Mouse (Mus musculus) embryo, embryonic 10.5 days (tissue): Measurements from ENCODE around the gene Pttg1ip.

Experiments used
- DNase-seq: peaks from one replicate; pipeline ENCODE4 v3.0.0-alpha.2; 2015; ENCODE audit warnings: low spot score

Pttg1ip gene

GRCm38 (mm10) chr10:77606855-77607254, 25.3 kb downstream of the Pttg1ip start:
- DNase-seq: no peak

DNA sequence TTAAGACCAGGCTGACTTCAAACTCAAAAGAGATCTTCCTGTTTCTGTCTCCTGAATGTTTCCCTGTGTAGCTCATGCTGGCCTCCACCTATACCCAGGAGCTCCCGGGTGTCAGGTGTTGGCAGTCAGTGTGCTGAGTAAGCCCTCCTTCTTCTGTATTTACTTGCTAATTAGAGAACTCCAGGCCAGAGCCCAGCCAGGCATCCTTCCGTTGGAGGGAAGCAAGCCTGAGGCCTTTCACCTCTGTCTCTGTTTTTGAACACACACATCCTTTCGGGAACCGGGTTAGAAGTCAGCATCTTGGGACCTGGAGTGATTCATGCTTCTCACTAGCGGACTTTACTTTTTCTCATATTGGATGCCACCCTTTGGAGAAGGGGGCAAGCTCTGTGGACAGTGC, 25.9 kb downstream of the Pttg1ip start:
- no peak for DNase-seq

DNA sequence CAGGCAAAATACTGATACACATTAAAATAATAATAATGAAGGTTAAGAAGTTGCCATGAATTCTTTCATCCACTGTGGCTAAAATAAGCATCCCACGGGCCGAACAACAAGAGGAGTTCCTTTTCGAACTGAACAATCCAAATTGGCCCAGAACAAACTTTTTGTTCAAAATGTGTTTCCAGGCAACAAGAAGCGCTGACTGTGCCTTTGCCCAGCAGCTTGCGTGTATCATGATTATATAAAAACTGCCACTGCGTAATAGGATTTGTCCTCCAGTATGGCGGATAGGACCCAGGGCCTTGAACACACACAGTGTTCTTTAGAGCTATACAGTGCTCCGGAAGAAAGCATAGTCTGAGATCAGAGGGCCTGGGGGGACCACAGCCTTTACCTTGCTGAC, 27.1 kb downstream of the Pttg1ip start:
- no peak for DNase-seq

GRCm38 (mm10) chr10:77610221-77610961, 28.9 kb downstream of the Pttg1ip start:
- no peak for DNase-seq

GRCm38 (mm10) chr10:77613409-77613808, 31.9 kb downstream of the Pttg1ip start:
- no peak for DNase-seq

DNA sequence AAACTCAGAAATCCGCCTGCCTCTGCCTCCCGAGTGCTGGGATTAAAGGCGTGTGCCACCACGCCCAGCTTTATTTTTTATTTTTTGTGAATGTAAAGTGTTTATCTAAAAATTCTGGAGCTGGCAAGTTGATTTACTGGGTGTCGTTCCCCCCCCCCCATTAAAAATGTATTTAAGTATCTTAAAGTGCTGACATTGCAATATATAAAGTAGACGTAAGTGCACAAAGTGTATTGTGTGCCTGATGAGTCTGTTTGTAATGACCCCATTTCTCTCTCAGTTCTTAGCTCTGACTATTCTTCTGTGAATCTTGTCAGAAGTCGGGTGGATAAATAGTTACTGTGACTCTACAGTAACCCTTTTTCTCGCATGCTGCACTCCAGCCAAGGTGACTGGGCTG, 34.1 kb downstream of the Pttg1ip start:
- DNase-seq: no peak

- DNase-seq: no peak
These were observed 34.6 kb downstream of the Pttg1ip start for GRCm38 (mm10) chr10:77616166-77616565.

DNA sequence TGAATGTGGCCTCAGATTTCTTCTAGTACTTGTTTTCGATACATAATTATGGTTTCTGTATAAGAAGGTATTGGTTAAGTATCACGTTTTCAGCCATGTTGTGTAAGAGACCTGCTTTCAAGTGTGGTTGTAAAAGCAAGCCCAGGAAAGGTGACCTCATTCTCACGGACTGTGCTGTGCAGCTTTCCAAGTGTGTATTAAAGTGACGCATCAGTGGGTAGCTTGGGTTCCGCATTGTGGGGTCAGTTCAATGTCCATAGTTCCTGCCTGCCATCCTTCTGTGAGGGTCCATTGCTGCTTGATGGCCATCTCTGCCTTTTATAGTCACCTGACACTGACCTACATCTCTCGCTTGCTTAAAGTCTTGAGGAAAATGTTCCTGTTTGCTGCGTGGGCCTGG, 35.4 kb downstream of the Pttg1ip start:
- DNase-seq: no peak

DNA sequence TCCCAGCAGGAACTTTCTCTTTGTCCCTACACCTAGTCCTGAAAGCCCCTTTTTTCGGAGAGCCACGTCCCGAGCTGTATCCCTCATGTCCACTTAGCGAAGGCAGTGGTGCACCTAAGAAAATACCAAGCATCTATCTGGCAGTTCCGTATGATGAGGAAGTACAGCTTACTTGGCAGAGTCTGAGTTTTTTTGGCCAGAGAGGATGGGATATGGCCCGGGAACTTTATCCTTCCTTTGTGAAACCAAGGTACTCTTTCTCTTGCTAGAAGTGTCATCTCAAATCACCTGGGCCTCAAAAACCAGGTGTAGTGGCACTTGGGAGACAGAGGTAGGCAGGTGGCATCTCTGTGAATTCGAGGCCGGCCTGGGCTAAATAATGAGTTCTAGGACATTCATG, 40.0 kb downstream of the Pttg1ip start:
- no peak for DNase-seq

- DNase-seq: peak; percentile 92
These were observed 40.8 kb downstream of the Pttg1ip start, which contains the start of gene Ube2g2 for GRCm38 (mm10) chr10:77622055-77622988. TSS of gene Ube2g2 (plus strand) at chr10:77622275.

DNA sequence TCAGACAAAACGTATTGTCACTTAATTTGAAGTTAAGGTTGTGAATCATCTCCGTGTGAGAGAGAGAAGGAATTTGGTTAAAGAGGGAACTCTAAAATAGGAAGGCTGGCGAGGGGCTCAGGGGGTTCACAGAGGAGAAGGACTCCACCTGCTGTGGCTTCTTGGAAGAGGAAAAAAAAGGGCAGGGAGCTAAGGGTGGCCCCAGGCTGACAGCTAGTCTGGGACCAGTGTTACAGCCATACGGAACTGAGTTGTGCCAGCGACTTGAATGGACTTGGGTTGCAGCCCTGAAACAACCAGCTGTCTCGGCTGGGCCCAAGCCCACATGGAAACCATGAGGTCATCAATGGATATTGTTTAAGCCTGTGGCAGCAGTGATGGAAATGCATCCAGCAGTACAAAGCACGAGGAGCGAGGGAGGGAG, 41.6 kb downstream of the Pttg1ip start:
- DNase-seq: peak; percentile 50

DNA sequence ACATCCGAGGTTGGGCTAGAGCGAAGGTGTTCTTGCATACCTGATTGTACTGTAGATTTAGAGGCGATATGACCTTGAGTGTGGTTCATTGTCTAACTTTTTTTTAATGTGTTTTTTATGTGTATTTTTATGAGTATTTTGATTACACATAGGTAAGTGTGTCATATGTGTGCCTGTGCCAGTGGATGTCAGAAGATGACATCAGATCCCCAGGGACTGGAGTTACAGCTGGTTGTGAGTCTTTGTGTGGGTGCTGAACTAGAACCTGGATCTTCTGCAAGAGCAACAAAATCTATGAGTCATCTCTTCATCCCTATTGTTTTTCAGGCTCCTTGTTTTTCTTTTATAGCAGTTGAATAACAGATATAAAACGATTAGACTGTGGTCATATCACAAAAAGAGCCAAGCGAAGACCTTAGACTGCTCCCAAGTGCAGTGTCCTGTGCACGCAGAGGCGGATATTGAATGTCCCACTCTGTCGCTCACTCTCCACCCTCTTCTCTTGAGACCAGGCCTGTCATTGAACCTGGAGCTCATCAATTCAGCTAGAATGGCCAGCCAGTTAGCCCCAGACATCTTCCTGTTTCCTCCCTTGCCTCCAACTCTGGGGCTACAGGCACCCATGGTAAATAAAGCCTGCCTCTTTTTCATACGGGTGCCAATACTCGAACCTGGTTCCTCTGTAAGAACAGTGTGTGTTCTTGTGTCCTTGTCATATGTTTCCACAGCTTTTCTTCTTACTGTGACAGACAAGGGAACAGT, 42.3 kb downstream of the Pttg1ip start:
- DNase-seq: no peak

DNA sequence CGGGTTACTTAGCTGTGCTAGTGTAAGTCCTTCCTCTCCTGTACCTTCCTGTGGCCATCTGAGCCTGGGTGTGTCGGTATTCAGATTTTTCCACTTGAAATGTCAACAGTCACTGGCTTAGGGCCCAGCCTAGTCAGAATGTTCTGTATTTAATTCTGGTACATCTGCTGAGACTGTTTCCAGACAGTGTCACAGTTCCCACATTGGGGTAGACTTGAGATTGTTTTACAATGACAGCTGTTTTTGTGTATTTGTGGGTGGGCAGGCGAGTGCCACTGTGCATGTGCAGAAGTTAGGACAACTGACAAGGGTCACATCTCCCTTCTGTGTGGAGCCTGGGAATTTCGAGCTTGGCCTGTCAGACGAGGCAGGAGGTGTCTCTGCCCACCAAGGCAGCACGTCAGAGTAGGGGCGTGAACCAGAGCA, 43.1 kb downstream of the Pttg1ip start:
- no peak for DNase-seq

DNA sequence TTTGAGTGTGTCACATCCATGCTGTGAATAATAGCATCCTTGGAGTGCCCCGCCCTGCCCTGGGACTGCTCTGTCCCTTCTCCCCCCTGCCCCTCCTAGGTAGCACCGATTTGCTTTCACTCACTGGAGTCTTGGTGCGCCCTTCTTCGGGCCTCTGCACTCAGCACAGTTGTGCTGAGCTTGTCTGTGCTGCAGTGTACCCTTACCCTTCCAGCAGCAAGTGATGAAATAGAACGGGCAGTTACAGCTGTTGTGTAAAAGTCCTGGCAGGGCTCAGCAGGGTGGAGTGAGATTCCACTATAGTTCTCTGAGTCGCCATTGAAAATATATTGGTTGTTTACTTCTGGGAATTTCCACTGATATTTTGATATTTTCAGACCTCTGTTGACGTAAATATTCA, 44.5 kb downstream of the Pttg1ip start:
- no peak for DNase-seq

GRCm38 (mm10) chr10:77626591-77626990, 45.1 kb downstream of the Pttg1ip start:
- no peak for DNase-seq

DNA sequence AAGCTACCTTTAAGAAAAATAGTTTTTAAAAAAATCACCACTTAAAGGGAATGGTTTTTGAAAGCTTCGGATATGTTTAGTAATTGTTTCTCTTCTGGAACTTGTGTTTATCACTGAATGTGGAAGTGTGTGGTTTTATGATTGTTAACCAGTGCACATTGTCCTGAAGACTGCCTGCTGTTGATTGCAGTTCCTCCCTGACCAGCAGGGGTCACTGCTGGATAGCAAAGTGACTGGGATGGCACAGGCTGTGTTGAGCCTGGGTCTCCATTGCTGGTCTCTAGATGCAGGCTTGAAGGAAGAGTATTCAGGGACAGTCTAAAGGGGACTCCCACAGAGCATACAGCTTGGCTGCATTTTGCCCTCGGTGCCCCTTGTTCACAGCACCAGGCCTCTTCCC, 46.0 kb downstream of the Pttg1ip start:
- peak; percentile 87 for DNase-seq

DNA sequence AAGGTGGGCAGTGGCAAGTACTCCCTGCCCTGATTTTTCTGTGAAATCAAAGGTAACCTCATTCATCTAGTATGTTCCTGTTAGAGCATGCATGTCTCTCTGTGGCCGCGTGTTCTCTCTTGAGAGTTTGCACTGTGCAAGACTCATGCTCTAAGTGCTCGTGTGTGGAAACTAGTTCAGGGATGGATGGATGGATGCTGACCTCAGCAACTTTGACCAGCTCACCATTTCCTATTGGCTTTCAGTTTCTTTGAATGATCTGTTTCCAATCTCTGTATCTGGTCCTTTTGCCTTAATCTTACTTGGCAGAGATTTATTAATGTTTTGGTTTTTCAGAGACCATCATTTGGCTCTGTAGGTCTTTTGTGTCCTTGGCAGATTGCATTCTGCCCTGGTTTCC, 47.6 kb downstream of the Pttg1ip start:
- DNase-seq: no peak

- DNase-seq: no peak
These were observed 48.5 kb downstream of the Pttg1ip start for GRCm38 (mm10) chr10:77629970-77630369.

DNA sequence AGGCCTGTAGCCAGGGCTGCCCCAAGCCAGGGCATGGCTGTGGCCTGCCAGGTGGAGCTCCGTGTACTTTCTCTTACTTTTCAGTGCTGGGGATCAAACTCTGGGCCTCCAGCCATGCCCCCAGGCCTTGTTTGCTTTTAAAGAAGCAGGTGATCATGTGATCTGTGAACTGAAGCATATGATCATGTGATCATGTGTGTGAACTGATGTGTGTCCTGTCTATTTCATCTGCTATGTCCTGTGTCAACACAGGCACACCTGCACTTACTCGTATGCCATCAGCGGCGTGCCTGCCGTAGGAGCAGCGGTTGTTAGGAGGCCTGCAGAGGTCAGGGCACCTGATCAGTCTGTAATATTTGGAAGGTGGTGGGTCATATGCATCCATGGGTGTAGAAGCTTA, 52.5 kb downstream of the Pttg1ip start:
- DNase-seq: no peak

DNA sequence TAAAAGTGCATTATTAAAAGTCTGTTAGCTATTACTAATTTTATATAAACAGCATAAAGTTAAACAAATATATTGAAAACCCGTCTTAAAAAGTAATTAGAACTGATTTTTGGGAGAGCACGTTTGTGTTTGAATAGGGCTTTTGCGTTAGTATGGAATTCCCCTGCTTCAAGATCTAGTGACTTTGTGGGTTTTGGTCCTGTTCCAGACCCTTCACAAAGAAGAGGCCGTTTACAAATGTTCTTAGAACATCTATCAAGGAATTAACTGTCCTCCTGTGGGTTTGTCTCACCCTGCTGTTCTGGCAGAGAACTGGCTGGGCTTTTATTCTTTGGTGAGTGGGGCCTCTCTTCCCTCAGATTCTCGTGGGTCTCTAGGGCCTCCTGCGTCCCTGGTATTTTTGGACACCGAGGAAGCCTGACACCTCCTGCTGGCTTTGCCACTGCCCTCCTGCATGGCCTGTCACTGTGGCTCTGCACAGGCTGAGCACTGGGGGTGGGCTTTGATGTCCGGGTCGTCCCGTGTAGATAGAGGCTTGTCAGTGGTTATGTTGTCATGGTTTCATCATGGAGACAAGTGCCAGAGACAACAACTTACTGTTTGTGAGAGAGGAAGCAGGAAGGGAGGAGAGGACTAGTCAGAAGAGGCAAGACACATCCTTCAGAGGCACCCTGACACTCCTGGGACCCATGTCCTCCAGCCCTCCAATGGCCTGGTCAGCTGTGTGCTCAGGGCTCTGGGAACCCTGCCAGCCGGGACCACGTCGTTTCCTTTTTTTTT, 53.1 kb downstream of the Pttg1ip start:
- no peak for DNase-seq

DNA sequence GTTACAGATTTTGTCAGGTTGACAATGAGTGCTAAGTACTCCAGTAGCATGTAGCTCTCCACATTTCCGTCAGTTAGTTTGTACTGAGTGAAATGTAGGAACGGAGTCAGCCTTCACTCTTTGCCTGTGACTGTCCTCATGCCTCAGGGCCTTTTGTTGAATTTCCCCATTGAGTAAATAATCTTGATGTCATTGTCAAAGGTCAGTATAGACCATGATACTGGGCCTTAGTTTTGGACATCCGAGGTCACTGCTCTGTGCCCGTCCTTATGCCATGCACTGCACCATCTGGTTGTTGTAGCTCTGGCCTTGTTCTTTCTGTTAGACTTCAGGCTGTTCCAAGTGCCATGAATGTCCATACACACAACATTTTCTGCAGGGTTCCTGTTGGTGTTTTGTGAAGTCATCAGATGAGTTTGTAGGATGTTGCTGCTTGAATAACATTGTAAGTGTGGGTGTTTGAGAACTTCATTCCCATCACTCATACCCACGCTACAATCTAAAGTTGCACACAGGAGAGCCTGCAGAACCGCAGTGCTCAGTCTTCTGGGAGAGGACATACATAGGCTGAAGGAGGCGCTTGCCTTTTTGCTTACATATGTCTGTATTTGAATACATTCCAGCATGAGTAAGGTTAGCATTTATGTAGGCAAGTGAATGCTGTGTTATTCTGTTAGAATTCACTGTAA, 54.9 kb downstream of the Pttg1ip start:
- DNase-seq: no peak
